ENCODE assay signal across 10 mouse cellular contexts in genomic region chr16:21402068-21402467, GRCm38 (mm10). TPM values are rescaled to one million over a fixed set of nuclear protein-coding genes. Genes with fewer than 3 reads are reported as not detected.
DNase-seq lines count a peak whose midpoint lies in the region; ATAC-seq lines count a peak whose summit lies in the region.
"Had no signal": no experiment of that assay in that cellular context is flagged by ENCODE, and none has a peak within 500 bp of the region (broad histone marks: within the 10 kb centered on the region; RNA-seq: fewer than 3 reads in every experiment).

No protein-coding gene starts in this region.

- ATAC-seq in embryonic facial prominence, embryonic 13.5 days (ENCODE audit: insufficient number of reproducible peaks, insufficient read depth, low FRiP score, low TSS enrichment, low read depth) = no peak
- no peak for ATAC-seq in midbrain, embryonic 16.5 days
- ATAC-seq in hindbrain, embryonic 12.5 days (ENCODE audit: low FRiP score) = no peak

- no peak overlapping the region for H3K27ac ChIP-seq in embryonic facial prominence, embryonic 13.5 days
- no peak overlapping the region for H3K27ac ChIP-seq in midbrain, embryonic 16.5 days (ENCODE audit: low read length)
- H3K27ac ChIP-seq in hindbrain, embryonic 12.5 days = no peak overlapping the region

- peaks cover 71% of the 10 kb centered on the region for H3K4me1 ChIP-seq in embryonic facial prominence, embryonic 13.5 days
- H3K4me1 ChIP-seq in midbrain, embryonic 16.5 days (ENCODE audit: control insufficient read depth, insufficient read depth, low read length) = peaks cover 17% of the 10 kb centered on the region
- H3K4me1 ChIP-seq in hindbrain, embryonic 12.5 days = peaks cover 42% of the 10 kb centered on the region

- H3K4me2 ChIP-seq in embryonic facial prominence, embryonic 13.5 days = no peak overlapping the region
- H3K4me2 ChIP-seq in midbrain, embryonic 16.5 days (ENCODE audit: low read length) = no peak overlapping the region
- H3K4me2 ChIP-seq in hindbrain, embryonic 12.5 days (replicated peaks) = no peak overlapping the region

- H3K36me3 ChIP-seq in embryonic facial prominence, embryonic 13.5 days = no peaks in the 10 kb centered on the region
- H3K36me3 ChIP-seq in midbrain, embryonic 16.5 days (ENCODE audit: control insufficient read depth, insufficient read depth, low read length) = no peaks in the 10 kb centered on the region
- no peaks in the 10 kb centered on the region for H3K36me3 ChIP-seq in hindbrain, embryonic 12.5 days

- DNase-seq in layer of hippocampus, adult 8-10 months (ENCODE audit: low spot score in 2 of 2) = peak; percentile 48 to 50
- no peak for DNase-seq in layer of hippocampus, postnatal 14 days (ENCODE audit: low spot score in 2 of 2)
- peak; percentile 55 to 58 for DNase-seq in heart, postnatal 10 days
- peak; percentile 68 for DNase-seq in lung, postnatal 10 days
- DNase-seq: embryo, embryonic 11 days; gastrocnemius, postnatal 36 days had no signal

- H3K9ac ChIP-seq in embryonic facial prominence, embryonic 13.5 days = 0 out of 2 replicates have a peak overlapping the region, but pooled peaks have one; percentile 32
- H3K9ac ChIP-seq in midbrain, embryonic 16.5 days (ENCODE audit: low read depth, low read length) = no peak overlapping the region
- no peak overlapping the region for H3K9ac ChIP-seq in hindbrain, embryonic 12.5 days

- intact Hi-C loops in heart, postnatal 10 days (cut with DNase I) = no loop called here

- H3K4me3 ChIP-seq in embryonic facial prominence, embryonic 13.5 days = no peak overlapping the region
- no peak overlapping the region for H3K4me3 ChIP-seq in midbrain, embryonic 16.5 days (ENCODE audit: low read depth, low read length)
- no peak overlapping the region for H3K4me3 ChIP-seq in hindbrain, embryonic 12.5 days
- H3K4me3 ChIP-seq: megakaryocyte, embryonic 14.5 days had no signal

- H3K9me3 ChIP-seq in embryonic facial prominence, embryonic 13.5 days = no peaks in the 10 kb centered on the region
- H3K9me3 ChIP-seq in midbrain, embryonic 16.5 days (replicated peaks; ENCODE audit: control insufficient read depth, low read length, poor library complexity, severe bottlenecking) = no peaks in the 10 kb centered on the region
- H3K9me3 ChIP-seq in hindbrain, embryonic 12.5 days (replicated peaks) = no peaks in the 10 kb centered on the region
- H3K9me3 ChIP-seq: megakaryocyte, embryonic 14.5 days had no signal

- WGBS in embryonic facial prominence, embryonic 13.5 days = 35% methylated on average over 17 of the region's 17 CpGs
- 78% methylated on average over 17 of the region's 17 CpGs for WGBS in midbrain, embryonic 16.5 days
- 77% methylated on average over 17 of the region's 17 CpGs for WGBS in hindbrain, embryonic 12.5 days

- no peaks in the 10 kb centered on the region for H3K27me3 ChIP-seq in embryonic facial prominence, embryonic 13.5 days
- no peaks in the 10 kb centered on the region for H3K27me3 ChIP-seq in midbrain, embryonic 16.5 days (ENCODE audit: control insufficient read depth, insufficient read depth, low read depth, low read length)
- H3K27me3 ChIP-seq in hindbrain, embryonic 12.5 days = no peaks in the 10 kb centered on the region; the same call in 1 of the 2 replicates

RNA-seq across cellular contexts. Expression of gene Vps8, which starts 20.9 kb away (rescaled TPM):
- 10 to 100 TPM; 47.6 to 58.3 (median 51.8) TPM for total RNA-seq in layer of hippocampus, adult 8-10 months (2022)
- 10 to 100 TPM; 49.1 to 60.4 TPM for total RNA-seq in layer of hippocampus, postnatal 14 days (2021)
- polyA plus RNA-seq in embryonic facial prominence, embryonic 13.5 days (2015; fragmentation: Nextera tagmentation; extraction: Ambion mirVana) = 10.7 and 13.6 TPM in 2 replicates
- 10 to 100 TPM; 23.0 to 23.2 TPM for total RNA-seq in heart, postnatal 10 days (2021)
- 41.2 and 44.1 TPM in 2 replicates for polyA plus RNA-seq in midbrain, embryonic 16.5 days (2015; fragmentation: Nextera tagmentation; extraction: Ambion mirVana)
- 28.0 and 33.8 TPM in 2 replicates for polyA plus RNA-seq in hindbrain, embryonic 12.5 days (2016; fragmentation: Nextera tagmentation; extraction: Ambion mirVana)

Comparison
In these comparisons a context has a peak if more than half of its experiments do, and no peak if none do; other contexts are left out.
1. DNase-seq: peak in layer of hippocampus, adult 8-10 months (2 of 2), heart, postnatal 10 days (2 of 2) and lung, postnatal 10 days (single experiment); none in layer of hippocampus, postnatal 14 days (0 of 2).